Mouse (Mus musculus): ENCODE measurements around the gene Lama2.

DNA sequence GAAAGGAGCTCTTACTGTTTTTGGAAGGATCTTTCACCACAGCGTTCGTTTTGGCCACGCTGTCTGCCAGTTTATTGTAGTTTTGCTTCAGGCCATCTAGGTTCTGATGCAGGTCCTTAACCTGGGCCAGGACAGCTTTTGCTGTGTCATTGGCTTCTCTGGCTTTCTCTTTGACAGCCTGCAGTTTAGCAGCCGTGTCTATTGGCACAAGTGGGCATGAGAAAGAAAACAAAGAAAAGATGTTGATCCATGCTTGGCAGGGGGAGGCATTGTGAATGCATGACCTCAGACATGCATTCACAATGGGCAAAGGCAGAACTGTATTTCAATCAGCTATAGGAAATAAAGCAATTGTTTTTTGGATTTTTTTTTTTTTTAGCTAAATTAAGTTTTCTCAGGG is 565.1 kb downstream of the Lama2 start:
- TF ChIP-seq EP300 (IDR thresholded peaks at IDR 0.05) (no peak), CTCF (IDR thresholded peaks at IDR 0.05) (no peak)

Measured in lung, postnatal 0 days (tissue).